In genomic region chr6:61263291-61263690, GRCm38 (mm10) we compare ENCODE assay signal across 19 mouse cellular contexts.
A peak's percentile ranks its signal among the peaks of the same experiment; 100 is the strongest.
DNase-seq lines count a peak whose midpoint lies in the region; ATAC-seq and TF ChIP-seq lines count a peak whose summit lies in the region.
"Had no signal": no experiment of that assay in that cellular context is flagged by ENCODE, and none has a peak within 500 bp of the region (broad histone marks: within the 10 kb centered on the region; RNA-seq: fewer than 3 reads in every experiment).

No protein-coding gene starts in this region.

- intact Hi-C loops in heart, adult 2 months (cut with DNase I), result no loop called here

- no peak for TF ChIP-seq EP300 in heart, adult 2 months (IDR thresholded peaks at IDR 0.05; ENCODE audit: insufficient read depth, low read depth, low read length)

- H3K4me2 ChIP-seq in midbrain, embryonic 11.5 days, result no peak overlapping the region
- no peak overlapping the region for H3K4me2 ChIP-seq in midbrain, embryonic 16.5 days (ENCODE audit: low read length)
- no peak overlapping the region for H3K4me2 ChIP-seq in forebrain, embryonic 16.5 days (ENCODE audit: low read length)
- no peak overlapping the region for H3K4me2 ChIP-seq in heart, embryonic 12.5 days
- H3K4me2 ChIP-seq: heart, embryonic 11.5 days; limb, embryonic 15.5 days had no signal

- no peaks in the 10 kb centered on the region for H3K9me3 ChIP-seq in midbrain, embryonic 11.5 days (ENCODE audit: control insufficient read depth, low read length)
- no peaks in the 10 kb centered on the region for H3K9me3 ChIP-seq in midbrain, embryonic 16.5 days (replicated peaks; ENCODE audit: control insufficient read depth, low read length, poor library complexity, severe bottlenecking)
- H3K9me3 ChIP-seq in forebrain, embryonic 16.5 days (ENCODE audit: control insufficient read depth, low read length), result no peaks in the 10 kb centered on the region
- H3K9me3 ChIP-seq in heart, embryonic 12.5 days (replicated peaks), result no peaks in the 10 kb centered on the region
- H3K9me3 ChIP-seq: embryonic facial prominence, embryonic 10.5 days; limb, embryonic 15.5 days had no signal

- 16% methylated on average over 1 of the region's 1 CpGs for WGBS in midbrain, embryonic 11.5 days
- 17% methylated on average over 1 of the region's 1 CpGs for WGBS in midbrain, embryonic 16.5 days
- WGBS in forebrain, embryonic 16.5 days, result 3% methylated on average over 1 of the region's 1 CpGs
- WGBS in heart, adult 2 months, result 70% methylated on average over 1 of the region's 1 CpGs
- WGBS in heart, embryonic 12.5 days, result 46% methylated on average over 1 of the region's 1 CpGs

- H3K36me3 ChIP-seq in midbrain, embryonic 11.5 days (ENCODE audit: control insufficient read depth, insufficient read depth, low read length), result no peaks in the 10 kb centered on the region
- no peaks in the 10 kb centered on the region for H3K36me3 ChIP-seq in midbrain, embryonic 16.5 days (ENCODE audit: control insufficient read depth, insufficient read depth, low read length)
- no peaks in the 10 kb centered on the region for H3K36me3 ChIP-seq in forebrain, embryonic 16.5 days (ENCODE audit: control insufficient read depth, insufficient read depth)
- H3K36me3 ChIP-seq in heart, adult 2 months (ENCODE audit: control insufficient read depth, insufficient read depth, low read length), result no peaks in the 10 kb centered on the region
- no peaks in the 10 kb centered on the region for H3K36me3 ChIP-seq in heart, embryonic 12.5 days
- H3K36me3 ChIP-seq: embryonic facial prominence, embryonic 10.5 days; limb, embryonic 15.5 days had no signal

- H3K9ac ChIP-seq in midbrain, embryonic 11.5 days (ENCODE audit: low read length), result no peak overlapping the region
- no peak overlapping the region for H3K9ac ChIP-seq in midbrain, embryonic 16.5 days (ENCODE audit: low read depth, low read length)
- no peak overlapping the region for H3K9ac ChIP-seq in forebrain, embryonic 16.5 days (replicated peaks; ENCODE audit: low read depth, low read length)
- H3K9ac ChIP-seq in heart, adult 2 months (ENCODE audit: low read depth, low read length), result no peak overlapping the region
- H3K9ac ChIP-seq in heart, embryonic 12.5 days, result no peak overlapping the region
- H3K9ac ChIP-seq: limb, embryonic 15.5 days had no signal

- H3K79me2 ChIP-seq in heart, adult 2 months (replicated peaks; ENCODE audit: control insufficient read depth, insufficient read depth, low read length), result no peaks in the 10 kb centered on the region

- TF ChIP-seq POLR2A in heart, adult 2 months (IDR thresholded peaks at IDR 0.05; ENCODE audit: insufficient read depth, low read depth, low read length), result no peak

- H3K4me3 ChIP-seq in midbrain, embryonic 11.5 days (ENCODE audit: low read depth, low read length), result no peak overlapping the region
- no peak overlapping the region for H3K4me3 ChIP-seq in midbrain, embryonic 16.5 days (ENCODE audit: low read depth, low read length)
- no peak overlapping the region for H3K4me3 ChIP-seq in forebrain, embryonic 16.5 days (replicated peaks; ENCODE audit: low read length)
- no peak overlapping the region for H3K4me3 ChIP-seq in heart, adult 2 months
- no peak overlapping the region for H3K4me3 ChIP-seq in heart, embryonic 12.5 days
- H3K4me3 ChIP-seq: embryonic facial prominence, embryonic 10.5 days; limb, embryonic 15.5 days had no signal

- peaks cover 4% of the 10 kb centered on the region; the same call in 1 of the 2 replicates for H3K4me1 ChIP-seq in midbrain, embryonic 11.5 days (ENCODE audit: control insufficient read depth, insufficient read depth, low read length)
- H3K4me1 ChIP-seq in midbrain, embryonic 16.5 days (ENCODE audit: control insufficient read depth, insufficient read depth, low read length), result no peaks in the 10 kb centered on the region
- H3K4me1 ChIP-seq in forebrain, embryonic 16.5 days (replicated peaks; ENCODE audit: control insufficient read depth, insufficient read depth, low read length), result no peaks in the 10 kb centered on the region
- H3K4me1 ChIP-seq in heart, adult 2 months (ENCODE audit: control insufficient read depth, insufficient read depth, low read length), result peaks cover 3% of the 10 kb centered on the region; the same call in 1 of the 2 replicates
- H3K4me1 ChIP-seq in heart, embryonic 12.5 days (replicated peaks), result 0 out of 2 replicates have a peak, but pooled peaks cover 7% of the 10 kb centered on the region
- H3K4me1 ChIP-seq: limb, embryonic 15.5 days had no signal

- no peaks in the 10 kb centered on the region for H3K27me3 ChIP-seq in midbrain, embryonic 11.5 days (ENCODE audit: control insufficient read depth, insufficient read depth, low read length)
- H3K27me3 ChIP-seq in midbrain, embryonic 16.5 days (ENCODE audit: control insufficient read depth, insufficient read depth, low read depth, low read length), result no peaks in the 10 kb centered on the region
- no peaks in the 10 kb centered on the region for H3K27me3 ChIP-seq in forebrain, embryonic 16.5 days (replicated peaks; ENCODE audit: control insufficient read depth, insufficient read depth, low read length)
- H3K27me3 ChIP-seq in heart, adult 2 months (ENCODE audit: control insufficient read depth, insufficient read depth, low read length), result no peaks in the 10 kb centered on the region
- H3K27me3 ChIP-seq in heart, embryonic 12.5 days (replicated peaks), result no peaks in the 10 kb centered on the region
- H3K27me3 ChIP-seq: limb, embryonic 15.5 days had no signal

- peak; percentile 11; the same call in 1 of the 2 replicates for ATAC-seq in midbrain, embryonic 11.5 days (ENCODE audit: low FRiP score)
- no peak for ATAC-seq in midbrain, embryonic 16.5 days
- ATAC-seq in forebrain, embryonic 16.5 days, result peak; percentile 47; the same call in 1 of the 2 replicates
- no peak for ATAC-seq in heart, embryonic 12.5 days (ENCODE audit: insufficient number of reproducible peaks, low FRiP score)
- ATAC-seq: hindbrain, embryonic 16.5 days had no signal

- TF ChIP-seq CTCF in heart, adult 2 months (IDR thresholded peaks at IDR 0.05), result no peak

- peak; percentile 28 for DNase-seq in embryo, embryonic 10 days (ENCODE audit: low spot score)
- DNase-seq in embryo, embryonic 9.5 days (ENCODE audit: extremely low spot score), result no peak
- no peak for DNase-seq in midbrain, embryonic 11.5 days (ENCODE audit: low spot score, missing footprints)
- no peak for DNase-seq in left cerebral cortex, adult 18-20 months (ENCODE audit: low spot score in 2 of 2)
- DNase-seq in heart, adult 2 months, result no peak
- DNase-seq: adrenal gland, postnatal 25 days; cerebellum, adult 9-11 months; gastrocnemius, postnatal 36 days; heart, postnatal 36 days; kidney, adult 8-10 months; kidney, postnatal 36 days; lung, adult 18-20 months had no signal

- H3K27ac ChIP-seq in midbrain, embryonic 11.5 days (ENCODE audit: low read depth, low read length), result no peak overlapping the region
- no peak overlapping the region for H3K27ac ChIP-seq in midbrain, embryonic 16.5 days (ENCODE audit: low read length)
- H3K27ac ChIP-seq in forebrain, embryonic 16.5 days (ENCODE audit: low read length), result no peak overlapping the region
- no peak overlapping the region for H3K27ac ChIP-seq in heart, adult 2 months
- no peak overlapping the region for H3K27ac ChIP-seq in heart, embryonic 12.5 days (ENCODE audit: poor library complexity, severe bottlenecking)
- H3K27ac ChIP-seq: embryonic facial prominence, embryonic 10.5 days; limb, embryonic 15.5 days had no signal

Comparison
In these comparisons a context has a peak if more than half of its experiments do, and no peak if none do; other contexts are left out.
1. ATAC-seq: peak in midbrain, embryonic 11.5 days (single experiment) and forebrain, embryonic 16.5 days (single experiment); none in midbrain, embryonic 16.5 days (single experiment) and heart, embryonic 12.5 days (single experiment).